Mouse (Mus musculus): ENCODE data around the gene Zfp341.

Zfp341 gene

GRCm38 (mm10) chr2:154613118-154614115, at the start of gene Zfp341, which contains the start of gene 4930519P11Rik:
Gene Zfp341 (plus strand): TSS chr2:154613297.
Gene 4930519P11Rik (minus strand): TSS chr2:154613437.
- DNase-seq: peak; percentile 89

- DNase-seq: no peak
These were observed 49.4 kb upstream of the Zfp341 start for GRCm38 (mm10) chr2:154563612-154564170.

- peak; percentile 88 for DNase-seq
These were observed 47.5 kb upstream of the Zfp341 start for GRCm38 (mm10) chr2:154565562-154565961.

GRCm38 (mm10) chr2:154566641-154567040, 46.5 kb upstream of the Zfp341 start:
- DNase-seq: no peak

- DNase-seq: no peak
These were observed 45.3 kb upstream of the Zfp341 start for GRCm38 (mm10) chr2:154567766-154568165.

DNA sequence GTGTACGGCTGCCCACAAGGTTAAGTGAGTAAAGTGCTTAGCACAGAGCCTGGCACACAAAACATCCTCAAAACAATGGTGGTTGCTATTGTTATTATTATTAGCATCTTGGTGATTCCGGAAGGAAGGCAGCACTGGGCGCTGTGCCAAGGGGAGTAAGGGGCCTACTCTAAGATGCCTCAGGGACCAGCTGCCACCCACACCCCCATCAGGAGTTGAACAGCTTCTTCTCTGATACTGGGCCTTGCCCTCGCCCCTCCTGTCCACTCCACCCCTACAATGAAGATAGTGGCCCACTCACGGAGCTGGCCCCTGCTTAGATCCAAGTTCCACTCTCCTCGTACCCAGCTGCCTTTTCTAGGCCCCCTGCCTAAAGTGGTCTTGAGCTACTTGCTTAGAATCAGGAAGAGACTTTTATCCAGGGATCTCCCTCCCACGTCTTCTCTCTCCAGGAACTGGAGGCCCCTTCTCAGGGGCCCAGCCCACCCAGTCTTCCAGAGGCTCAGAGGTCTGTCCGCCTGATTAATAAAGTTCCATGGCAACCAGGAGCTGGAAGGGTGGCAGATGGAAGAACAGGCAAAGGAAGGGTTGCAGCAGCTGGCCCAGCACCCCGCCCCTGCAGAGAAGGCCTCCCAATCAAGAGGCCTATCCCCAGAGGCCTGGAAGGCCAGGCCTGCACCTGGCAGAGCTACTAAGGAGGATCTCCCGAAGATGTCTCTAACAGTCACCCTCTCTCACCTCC, 44.6 kb upstream of the Zfp341 start:
- no peak for DNase-seq

DNA sequence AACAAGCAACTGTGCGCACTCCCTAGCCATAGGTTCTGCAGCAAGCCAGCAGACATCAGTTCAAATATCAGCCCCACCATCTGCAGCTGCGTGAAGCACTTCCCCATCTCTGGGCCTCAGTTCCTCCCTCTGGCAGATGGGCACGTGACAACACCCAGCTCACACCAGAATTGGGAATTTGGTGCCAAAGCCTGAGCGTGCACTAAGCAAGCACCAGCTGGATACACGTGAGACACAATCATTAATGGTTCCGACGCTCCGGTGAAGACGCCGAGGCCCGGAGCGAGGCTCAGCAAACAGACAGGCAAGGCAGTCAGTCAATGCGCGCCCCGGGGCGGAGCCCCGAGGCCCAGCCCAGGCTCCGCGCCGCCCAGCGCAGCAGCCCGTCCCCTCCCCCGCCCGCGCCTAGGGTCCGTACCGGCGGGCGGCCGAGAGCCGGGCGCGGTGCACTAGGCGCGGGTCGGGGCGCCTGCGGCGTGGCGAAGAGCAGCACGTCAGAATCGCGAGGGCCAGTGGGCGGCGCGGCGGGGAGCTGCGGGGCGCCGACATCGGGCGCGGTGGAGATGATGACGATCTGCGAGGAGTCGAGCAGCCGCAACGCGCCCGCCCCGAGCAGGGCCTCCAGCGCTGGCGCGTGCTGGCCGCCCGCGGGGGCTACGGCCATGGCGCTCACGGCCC, 43.9 kb upstream of the Zfp341 start:
- no peak for DNase-seq

GRCm38 (mm10) chr2:154569836-154570286, 43.2 kb upstream of the Zfp341 start, which contains the start of gene E2f1:
Gene E2f1 (minus strand): TSS chr2:154569892.
- peak; percentile 84 for DNase-seq

GRCm38 (mm10) chr2:154570666-154571065, 42.4 kb upstream of the Zfp341 start:
- DNase-seq: no peak

GRCm38 (mm10) chr2:154571266-154571665, 41.8 kb upstream of the Zfp341 start:
- no peak for DNase-seq

DNA sequence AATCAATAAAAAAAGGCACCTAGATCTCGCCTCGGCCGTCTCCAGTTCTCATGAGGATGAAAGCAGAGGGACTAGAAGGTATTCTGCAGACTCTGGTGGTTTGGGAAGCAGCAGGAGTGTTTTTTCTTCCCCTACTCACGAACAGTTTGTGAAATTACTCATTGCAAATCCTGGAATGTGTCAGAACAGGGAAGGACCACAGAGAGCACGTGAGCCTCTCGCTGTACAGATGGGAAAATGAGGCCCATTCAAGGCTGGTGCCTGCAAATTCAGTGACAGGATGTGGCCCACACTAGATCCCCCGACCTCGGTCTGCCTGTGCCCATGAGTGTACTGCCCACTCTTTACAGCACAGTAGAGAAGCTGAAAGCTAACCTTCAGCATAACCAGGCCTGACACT, 41.1 kb upstream of the Zfp341 start:
- no peak for DNase-seq

- DNase-seq: no peak
These were observed 40.1 kb upstream of the Zfp341 start for GRCm38 (mm10) chr2:154572996-154573395.

DNA sequence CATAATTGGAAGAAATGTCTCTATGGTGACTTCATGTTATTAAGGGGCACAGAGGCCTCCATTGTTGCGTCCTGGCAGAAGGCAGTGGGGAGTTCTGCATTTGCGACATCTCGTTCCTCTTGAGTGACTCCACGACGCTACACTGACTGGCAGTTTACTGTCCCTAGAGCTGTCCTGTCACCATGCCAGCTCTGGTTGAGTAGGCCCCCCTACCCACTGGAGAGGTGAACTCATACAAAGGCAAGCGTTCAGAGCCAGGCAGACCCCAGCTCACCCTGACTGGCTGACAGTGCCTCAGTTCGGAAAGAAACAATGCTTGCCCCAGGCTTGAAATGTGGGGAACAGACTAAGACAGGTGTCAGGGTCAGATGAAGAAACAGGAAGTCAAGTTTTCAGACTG, 38.8 kb upstream of the Zfp341 start:
- DNase-seq: no peak

DNA sequence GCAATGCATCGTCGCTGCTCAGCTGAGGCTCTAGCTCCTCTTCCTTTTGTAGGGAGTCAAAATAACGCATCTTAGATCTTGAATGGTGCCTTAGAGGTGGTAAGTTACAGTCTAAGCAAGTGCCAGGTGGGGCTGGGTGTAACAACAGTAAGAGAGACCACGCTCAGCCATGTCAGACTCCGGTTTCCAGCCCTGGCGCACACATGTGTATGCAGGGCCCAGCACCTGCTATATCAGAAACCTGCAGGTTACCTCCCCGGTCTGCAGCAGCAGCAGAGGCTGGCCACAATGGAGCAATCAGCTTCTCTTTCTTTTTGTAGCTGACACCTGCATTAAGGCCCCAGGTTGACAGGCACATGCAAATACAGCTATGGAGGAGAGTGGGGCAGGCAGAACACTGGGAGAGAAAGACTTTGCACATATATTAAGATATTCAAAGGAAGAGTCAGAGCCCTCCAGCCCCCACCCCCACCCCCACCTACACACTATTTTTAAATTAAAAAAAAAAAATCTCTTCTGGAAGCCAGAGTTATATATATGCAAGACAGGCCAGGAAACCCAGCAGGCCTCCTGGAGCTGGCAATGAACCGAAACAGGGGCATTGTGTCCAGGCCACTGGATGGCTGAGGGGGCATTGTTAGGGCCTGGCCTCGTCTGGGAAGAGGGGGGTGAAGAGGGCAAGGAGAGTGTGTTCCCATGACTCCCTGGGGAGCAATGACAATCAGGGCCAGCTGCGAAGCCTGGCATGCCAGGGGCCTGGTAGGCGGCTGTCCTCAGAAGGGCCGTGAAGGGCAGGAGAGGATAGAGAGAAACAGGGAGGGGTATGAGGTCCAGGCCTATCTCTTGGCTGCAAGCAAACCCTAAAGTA, 36.0 kb upstream of the Zfp341 start:
- no peak for DNase-seq

GRCm38 (mm10) chr2:154577744-154578067, 35.4 kb upstream of the Zfp341 start:
- no peak for DNase-seq

- DNase-seq: no peak
These were observed 32.5 kb upstream of the Zfp341 start for GRCm38 (mm10) chr2:154580586-154580985.

DNA sequence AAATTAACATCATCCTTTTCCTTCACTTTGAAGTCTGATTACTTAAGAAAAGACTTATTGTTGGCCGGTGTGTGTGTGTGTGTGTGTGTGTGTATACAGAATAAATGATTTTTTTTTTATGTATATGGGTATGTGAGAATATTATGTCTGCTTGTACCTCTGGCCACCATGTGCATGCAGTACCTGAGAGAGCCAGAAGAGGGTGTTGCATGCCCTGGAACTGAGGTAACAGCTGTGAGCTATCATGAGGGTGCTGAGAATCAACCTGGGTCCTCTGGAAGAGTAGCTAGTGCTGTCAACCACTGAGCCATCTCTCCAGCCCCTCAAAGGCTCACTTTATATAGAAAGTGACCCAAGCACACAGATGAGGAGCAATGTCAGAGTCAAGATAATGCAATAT, 31.7 kb upstream of the Zfp341 start:
- no peak for DNase-seq

- DNase-seq: peak; percentile 86
These were observed 28.9 kb upstream of the Zfp341 start for GRCm38 (mm10) chr2:154583906-154584872.

DNA sequence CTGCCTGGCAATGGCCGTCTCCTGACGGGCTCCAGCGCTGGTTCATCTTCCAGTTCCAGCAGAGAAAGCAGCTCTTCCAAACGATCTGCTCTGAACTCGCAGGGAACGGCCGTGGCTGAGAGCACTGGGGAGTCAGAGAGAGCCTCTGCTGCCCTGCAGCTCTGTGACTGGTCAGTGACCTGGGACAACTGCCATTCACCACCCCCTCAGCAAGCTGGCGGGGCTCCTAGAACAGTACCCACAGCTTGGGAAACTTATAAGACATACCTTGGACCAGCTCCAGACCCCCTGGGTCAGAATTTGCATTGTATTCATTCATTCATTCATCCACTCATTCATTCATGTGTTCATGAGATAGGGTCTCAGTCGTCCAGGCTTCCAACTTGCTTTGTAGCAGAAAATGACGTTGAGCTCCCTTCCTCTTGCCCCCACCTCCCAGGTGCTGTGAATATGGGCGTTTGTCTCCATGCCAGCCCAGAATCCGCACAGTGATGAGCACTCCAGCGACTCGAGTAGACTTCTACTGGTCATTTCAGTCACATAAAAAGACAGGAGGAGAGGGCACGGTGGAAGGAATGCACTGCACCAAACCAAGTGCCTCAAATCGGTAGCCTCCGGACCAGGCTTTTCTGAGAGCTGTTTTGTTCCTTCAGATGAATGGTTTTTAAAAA, 28.0 kb upstream of the Zfp341 start:
- DNase-seq: peak; percentile 40

DNA sequence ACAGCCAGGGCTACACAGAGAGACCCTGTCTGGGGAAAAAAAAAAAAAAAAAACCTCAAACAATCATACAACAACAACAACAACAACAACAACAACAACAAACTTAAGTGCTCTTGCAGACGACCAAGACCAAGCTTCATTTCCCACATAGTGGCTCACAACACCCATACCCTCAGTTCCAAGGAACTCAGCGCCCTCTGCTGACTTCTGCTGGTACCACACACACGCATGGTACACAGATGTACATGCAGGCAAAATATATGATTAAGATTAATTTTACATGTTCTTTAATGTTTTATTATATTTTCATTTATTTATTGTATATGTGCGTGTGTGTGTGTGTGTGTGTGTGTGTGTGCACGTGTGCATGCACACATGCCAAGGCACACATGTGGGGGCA, 26.7 kb upstream of the Zfp341 start:
- DNase-seq: no peak

All from cerebellum, adult 11-12 months (tissue).